8 mouse cellular contexts compared by ENCODE assay signal in genomic region chr1:156752020-156752724, GRCm38 (mm10). TPM values are rescaled to one million over a fixed set of nuclear protein-coding genes. Genes with fewer than 3 reads are reported as not detected.
DNase-seq lines count a peak whose midpoint lies in the region; ATAC-seq and TF ChIP-seq lines count a peak whose summit lies in the region.

No protein-coding gene starts in this region.

- H3K36me3 ChIP-seq in embryonic facial prominence, embryonic 15.5 days = no peaks in the 10 kb centered on the region
- no peaks in the 10 kb centered on the region for H3K36me3 ChIP-seq in heart, embryonic 13.5 days
- no peaks in the 10 kb centered on the region for H3K36me3 ChIP-seq in kidney, embryonic 16.5 days (ENCODE audit: insufficient read depth, low read length)
- H3K36me3 ChIP-seq in liver, embryonic 13.5 days = no peaks in the 10 kb centered on the region
- no peaks in the 10 kb centered on the region for H3K36me3 ChIP-seq in stomach, embryonic 14.5 days (ENCODE audit: control insufficient read depth, insufficient read depth, low read length)

- H3K9me3 ChIP-seq in embryonic facial prominence, embryonic 15.5 days (replicated peaks) = no peaks in the 10 kb centered on the region
- H3K9me3 ChIP-seq in heart, embryonic 13.5 days = no peaks in the 10 kb centered on the region
- H3K9me3 ChIP-seq in kidney, embryonic 16.5 days (ENCODE audit: low read length) = no peaks in the 10 kb centered on the region
- no peaks in the 10 kb centered on the region for H3K9me3 ChIP-seq in liver, embryonic 13.5 days (replicated peaks)
- no peaks in the 10 kb centered on the region for H3K9me3 ChIP-seq in stomach, embryonic 14.5 days (ENCODE audit: control insufficient read depth, low read depth, low read length)

- H3K4me3 ChIP-seq in bone marrow, adult 2 months (replicated peaks; ENCODE audit: control insufficient read depth, low read depth, low read length) = peak overlapping the region; percentile 42
- H3K4me3 ChIP-seq in embryonic facial prominence, embryonic 15.5 days (replicated peaks) = peak overlapping the region; percentile 23
- H3K4me3 ChIP-seq in heart, embryonic 13.5 days = peak overlapping the region; percentile 40
- H3K4me3 ChIP-seq in kidney, embryonic 16.5 days (ENCODE audit: low read length) = peak overlapping the region; percentile 26
- peak overlapping the region; percentile 43 for H3K4me3 ChIP-seq in liver, embryonic 13.5 days (replicated peaks)
- H3K4me3 ChIP-seq in stomach, embryonic 14.5 days (ENCODE audit: low read depth, low read length) = peak overlapping the region; percentile 13; the same call in 1 of the 2 replicates

- peak; percentile 65; the same call in 1 of the 2 replicates for ATAC-seq in embryonic facial prominence, embryonic 15.5 days (ENCODE audit: insufficient number of reproducible peaks, low FRiP score, low TSS enrichment, low read depth)
- ATAC-seq in heart, embryonic 13.5 days (ENCODE audit: extremely low read depth, insufficient number of reproducible peaks, low FRiP score, low TSS enrichment) = no peak
- ATAC-seq in kidney, embryonic 16.5 days (ENCODE audit: low FRiP score, low TSS enrichment) = peak; percentile 83
- peak; percentile 71 for ATAC-seq in liver, embryonic 13.5 days (ENCODE audit: low read depth)
- peak; percentile 60; the same call in 1 of the 2 replicates for ATAC-seq in stomach, embryonic 14.5 days (ENCODE audit: insufficient number of reproducible peaks, insufficient read depth, low FRiP score, low read depth)

- H3K27ac ChIP-seq in bone marrow, adult 2 months (ENCODE audit: control insufficient read depth, insufficient read depth, low read depth, low read length, poor library complexity) = peak overlapping the region; percentile 16; the same call in 1 of the 2 replicates
- peak overlapping the region; percentile 78 for H3K27ac ChIP-seq in embryonic facial prominence, embryonic 15.5 days (replicated peaks)
- H3K27ac ChIP-seq in heart, embryonic 13.5 days (replicated peaks) = no peak overlapping the region
- H3K27ac ChIP-seq in kidney, embryonic 16.5 days (ENCODE audit: low read length) = no peak overlapping the region
- H3K27ac ChIP-seq in liver, embryonic 13.5 days = peak overlapping the region; percentile 54
- H3K27ac ChIP-seq in stomach, embryonic 14.5 days (ENCODE audit: low read length) = no peak overlapping the region

- WGBS in bone marrow, adult 2 months = 17% methylated on average over 21 of the region's 21 CpGs
- 11% methylated on average over 21 of the region's 21 CpGs for WGBS in embryonic facial prominence, embryonic 15.5 days
- WGBS in heart, embryonic 13.5 days = 19% methylated on average over 21 of the region's 21 CpGs
- 11% methylated on average over 21 of the region's 21 CpGs for WGBS in kidney, embryonic 16.5 days
- 16% methylated on average over 21 of the region's 21 CpGs for WGBS in liver, embryonic 13.5 days (ENCODE audit: insufficient replicate concordance)
- 6% methylated on average over 21 of the region's 21 CpGs for WGBS in stomach, embryonic 14.5 days

- peak; percentile 74 for DNase-seq in CD4-positive helper T cell, adult 2 months (ENCODE audit: low read depth, low spot score)
- DNase-seq in liver, embryonic 13.5 days = peak; percentile 72
- peak; percentile 36 to 60 for DNase-seq in natural killer cell, adult 2 months (ENCODE audit: low spot score in 2 of 2)

- peak overlapping the region; percentile 44 for H3K4me2 ChIP-seq in embryonic facial prominence, embryonic 15.5 days (replicated peaks)
- peak overlapping the region; percentile 67 for H3K4me2 ChIP-seq in heart, embryonic 13.5 days
- peak overlapping the region; percentile 49 for H3K4me2 ChIP-seq in kidney, embryonic 16.5 days (replicated peaks; ENCODE audit: low read depth, low read length)
- peak overlapping the region; percentile 65 for H3K4me2 ChIP-seq in liver, embryonic 13.5 days
- H3K4me2 ChIP-seq in stomach, embryonic 14.5 days (replicated peaks; ENCODE audit: low read depth, low read length) = peak overlapping the region; percentile 37

- peak; percentile 86 for TF ChIP-seq CTCF in bone marrow, adult 2 months (IDR thresholded peaks at IDR 0.05; ENCODE audit: control insufficient read depth, insufficient read depth, low read length)

- H3K9ac ChIP-seq in embryonic facial prominence, embryonic 15.5 days = no peak overlapping the region
- peak overlapping the region; percentile 72 for H3K9ac ChIP-seq in heart, embryonic 13.5 days
- peak overlapping the region; percentile 53 for H3K9ac ChIP-seq in kidney, embryonic 16.5 days (replicated peaks; ENCODE audit: low read length)
- peak overlapping the region; percentile 54 for H3K9ac ChIP-seq in liver, embryonic 13.5 days
- no peak overlapping the region; the same call in 1 of the 2 replicates for H3K9ac ChIP-seq in stomach, embryonic 14.5 days (replicated peaks; ENCODE audit: low read depth, low read length)

- H3K27me3 ChIP-seq in embryonic facial prominence, embryonic 15.5 days = no peaks in the 10 kb centered on the region
- no peaks in the 10 kb centered on the region; the same call in 1 of the 2 replicates for H3K27me3 ChIP-seq in heart, embryonic 13.5 days (replicated peaks)
- no peaks in the 10 kb centered on the region for H3K27me3 ChIP-seq in kidney, embryonic 16.5 days (ENCODE audit: insufficient read depth, low read length)
- 0 out of 2 replicates have a peak, but pooled peaks cover 3% of the 10 kb centered on the region for H3K27me3 ChIP-seq in liver, embryonic 13.5 days
- H3K27me3 ChIP-seq in stomach, embryonic 14.5 days (ENCODE audit: control insufficient read depth, insufficient read depth, low read length) = no peaks in the 10 kb centered on the region

- H3K4me1 ChIP-seq in bone marrow, adult 2 months (ENCODE audit: control insufficient read depth, insufficient read depth, low read length) = peaks cover 2% of the 10 kb centered on the region
- H3K4me1 ChIP-seq in embryonic facial prominence, embryonic 15.5 days = peaks cover 49% of the 10 kb centered on the region
- H3K4me1 ChIP-seq in heart, embryonic 13.5 days = peaks cover 34% of the 10 kb centered on the region
- H3K4me1 ChIP-seq in kidney, embryonic 16.5 days (ENCODE audit: insufficient read depth, low read length) = peaks cover 24% of the 10 kb centered on the region
- H3K4me1 ChIP-seq in liver, embryonic 13.5 days (replicated peaks) = peaks cover 62% of the 10 kb centered on the region
- peaks cover 20% of the 10 kb centered on the region for H3K4me1 ChIP-seq in stomach, embryonic 14.5 days (ENCODE audit: control insufficient read depth, insufficient read depth, low read length)

- TF ChIP-seq POLR2A in bone marrow, adult 2 months (IDR thresholded peaks at IDR 0.05; ENCODE audit: borderline replicate concordance, control insufficient read depth, low read depth, low read length) = no peak

RNA-seq across cellular contexts. Expression of gene Fam20b, which starts 33.3 kb away (rescaled TPM):
- polyA plus RNA-seq in bone marrow, adult 2 months (2011; ENCODE audit: insufficient read depth, insufficient read length, low replicate concordance, missing spikeins) = 8.6 and 9.4 TPM in 2 replicates
- polyA plus RNA-seq in embryonic facial prominence, embryonic 15.5 days (2015; fragmentation: Nextera tagmentation; extraction: Ambion mirVana) = 26.9 and 28.0 TPM in 2 replicates
- polyA plus RNA-seq in heart, embryonic 13.5 days (2015; fragmentation: Nextera tagmentation; extraction: Ambion mirVana) = 20.2 and 21.4 TPM in 2 replicates
- 29.8 and 36.6 TPM in 2 replicates for polyA plus RNA-seq in kidney, embryonic 16.5 days (2015; fragmentation: Nextera tagmentation; extraction: Ambion mirVana)
- 10.0 and 12.0 TPM in 2 replicates for polyA plus RNA-seq in liver, embryonic 13.5 days (2015; fragmentation: Nextera tagmentation; extraction: Ambion mirVana)
- 32.4 and 34.6 TPM in 2 replicates for polyA plus RNA-seq in stomach, embryonic 14.5 days (2014; fragmentation: Nextera tagmentation; extraction: Ambion mirVana)

Comparison
In these comparisons a context has a peak if more than half of its experiments do, and no peak if none do; other contexts are left out.
1. H3K27ac ChIP-seq: peak in bone marrow, adult 2 months (single experiment), embryonic facial prominence, embryonic 15.5 days (single experiment) and liver, embryonic 13.5 days (single experiment); none in heart, embryonic 13.5 days (single experiment), kidney, embryonic 16.5 days (single experiment) and stomach, embryonic 14.5 days (single experiment).
2. H3K9ac ChIP-seq: peak in heart, embryonic 13.5 days (single experiment), kidney, embryonic 16.5 days (single experiment) and liver, embryonic 13.5 days (single experiment); none in embryonic facial prominence, embryonic 15.5 days (single experiment) and stomach, embryonic 14.5 days (single experiment).
3. Peak in every context shown above with its lines, with median percentiles within 50 percentile points of each other: DNase-seq, H3K4me3 ChIP-seq and H3K4me2 ChIP-seq.